Mouse (Mus musculus): ENCODE measurements at regions not wholly inside any gene's neighbourhood (a gene's known extent, or its start where the extent isn't known, plus 50 kb on each side); places are given as distances from the start of the nearest gene placed in this dataset.

- H3K36me3 ChIP-seq (ENCODE audit: poor library complexity, severe bottlenecking), result no peaks in the 10 kb centered on the region
- no peak overlapping the region for H3K9ac ChIP-seq
- H3K9me3 ChIP-seq (replicated peaks), result no peaks in the 10 kb centered on the region
- ATAC-seq, result no peak
- no peak overlapping the region for H3K4me3 ChIP-seq
- H3K27ac ChIP-seq, result no peak overlapping the region
- 91% methylated on average over 3 of the region's 3 CpGs for WGBS
- H3K27me3 ChIP-seq, result no peaks in the 10 kb centered on the region
- no peaks in the 10 kb centered on the region for H3K4me1 ChIP-seq
- no peak overlapping the region for H3K4me2 ChIP-seq
Measured at GRCm38 (mm10) chr11:89200458-89200857, 101.7 kb downstream of the Nog start.

GRCm38 (mm10) chr11:89192815-89193214 lies 109.3 kb downstream of the Nog start:
- H3K4me2 ChIP-seq, result no peak overlapping the region
- no peaks in the 10 kb centered on the region for H3K9me3 ChIP-seq (replicated peaks)
- WGBS, result 69% methylated on average over 3 of the region's 3 CpGs
- H3K9ac ChIP-seq, result no peak overlapping the region
- H3K27ac ChIP-seq, result no peak overlapping the region
- no peak overlapping the region for H3K4me3 ChIP-seq
- no peak for ATAC-seq
- 0 out of 2 replicates have a peak, but pooled peaks cover under 1% of the 10 kb centered on the region for H3K4me1 ChIP-seq
- H3K36me3 ChIP-seq (ENCODE audit: poor library complexity, severe bottlenecking), result no peaks in the 10 kb centered on the region
- H3K27me3 ChIP-seq, result no peaks in the 10 kb centered on the region

- WGBS, result 6% methylated on average over 26 of the region's 26 CpGs
- peak; percentile 81 for ATAC-seq
- Histone ChIP-seq H3K27ac (no peak overlapping the region), H3K4me1 (peaks cover 30% of the 10 kb centered on the region), H3K9ac (no peak overlapping the region), H3K4me3 (peak overlapping the region; percentile 8; the same call in 1 of the 2 replicates), H3K27me3 (no peaks in the 10 kb centered on the region), H3K36me3 (ENCODE audit: poor library complexity, severe bottlenecking) (no peaks in the 10 kb centered on the region), H3K9me3 (replicated peaks) (no peaks in the 10 kb centered on the region), H3K4me2 (peak overlapping the region; percentile 43)
Measured at GRCm38 (mm10) chr11:89186911-89187621, 113.4 kb downstream of the Gm525 start.

GRCm38 (mm10) chr11:89185862-89186261 lies 112.2 kb downstream of the Gm525 start:
- no peak for ATAC-seq
- Histone ChIP-seq H3K9ac (no peak overlapping the region), H3K4me1 (peaks cover 30% of the 10 kb centered on the region), H3K27ac (no peak overlapping the region; the same call in 1 of the 2 replicates), H3K4me2 (no peak overlapping the region), H3K27me3 (no peaks in the 10 kb centered on the region), H3K36me3 (ENCODE audit: poor library complexity, severe bottlenecking) (no peaks in the 10 kb centered on the region), H3K9me3 (replicated peaks) (no peaks in the 10 kb centered on the region), H3K4me3 (no peak overlapping the region)
- WGBS, result 37% methylated on average over 6 of the region's 6 CpGs

- no peak overlapping the region for H3K4me2 ChIP-seq
- peaks cover 17% of the 10 kb centered on the region for H3K4me1 ChIP-seq
- no peak overlapping the region for H3K9ac ChIP-seq
- H3K4me3 ChIP-seq, result no peak overlapping the region
- WGBS, result 83% methylated on average over 5 of the region's 5 CpGs
- H3K27ac ChIP-seq, result no peak overlapping the region
- no peaks in the 10 kb centered on the region for H3K36me3 ChIP-seq (ENCODE audit: poor library complexity, severe bottlenecking)
- ATAC-seq, result no peak
- H3K9me3 ChIP-seq (replicated peaks), result no peaks in the 10 kb centered on the region
- H3K27me3 ChIP-seq, result no peaks in the 10 kb centered on the region
Measured at GRCm38 (mm10) chr11:89181471-89181870, 107.8 kb downstream of the Gm525 start.

GRCm38 (mm10) chr11:89178436-89178835 lies 104.8 kb downstream of the Gm525 start:
- no peaks in the 10 kb centered on the region for H3K27me3 ChIP-seq

GRCm38 (mm10) chr11:89175511-89175910 lies 101.9 kb downstream of the Gm525 start:
- no peaks in the 10 kb centered on the region for H3K9me3 ChIP-seq (replicated peaks)
- no peaks in the 10 kb centered on the region for H3K27me3 ChIP-seq
- no peak for ATAC-seq
- H3K9ac ChIP-seq, result no peak overlapping the region
- H3K36me3 ChIP-seq (ENCODE audit: poor library complexity, severe bottlenecking), result no peaks in the 10 kb centered on the region
- H3K4me1 ChIP-seq, result peaks cover 8% of the 10 kb centered on the region
- 20% methylated on average over 9 of the region's 9 CpGs for WGBS
- peak overlapping the region; percentile 25; the same call in 1 of the 2 replicates for H3K4me2 ChIP-seq
- no peak overlapping the region for H3K4me3 ChIP-seq
- no peak overlapping the region for H3K27ac ChIP-seq

More at GRCm38 (mm10) chr11:89178436-89178835, 104.8 kb downstream of the Gm525 start:
- Histone ChIP-seq H3K36me3 (ENCODE audit: poor library complexity, severe bottlenecking) (no peaks in the 10 kb centered on the region), H3K27ac (no peak overlapping the region), H3K9me3 (replicated peaks) (no peaks in the 10 kb centered on the region), H3K4me2 (no peak overlapping the region), H3K4me1 (peaks cover 8% of the 10 kb centered on the region), H3K9ac (no peak overlapping the region), H3K4me3 (no peak overlapping the region)
- WGBS, result 94% methylated on average over 7 of the region's 7 CpGs
- no peak for ATAC-seq

GRCm38 (mm10) chr11:89174967-89175366 lies 101.3 kb downstream of the Gm525 start:
- Histone ChIP-seq H3K27me3 (no peaks in the 10 kb centered on the region), H3K36me3 (ENCODE audit: poor library complexity, severe bottlenecking) (no peaks in the 10 kb centered on the region), H3K9me3 (replicated peaks) (no peaks in the 10 kb centered on the region), H3K4me3 (no peak overlapping the region), H3K27ac (no peak overlapping the region), H3K4me1 (peaks cover 8% of the 10 kb centered on the region), H3K4me2 (no peak overlapping the region), H3K9ac (no peak overlapping the region)
- ATAC-seq, result no peak
- WGBS, result 47% methylated on average over 6 of the region's 6 CpGs

- 14% methylated on average over 6 of the region's 6 CpGs for WGBS
- peak; percentile 61 for ATAC-seq
- Histone ChIP-seq H3K4me1 (no peaks in the 10 kb centered on the region), H3K9me3 (replicated peaks) (no peaks in the 10 kb centered on the region), H3K4me2 (no peak overlapping the region), H3K4me3 (no peak overlapping the region), H3K36me3 (ENCODE audit: poor library complexity, severe bottlenecking) (no peaks in the 10 kb centered on the region), H3K27ac (no peak overlapping the region), H3K9ac (no peak overlapping the region), H3K27me3 (0 out of 2 replicates have a peak, but pooled peaks cover 7% of the 10 kb centered on the region)
Measured at GRCm38 (mm10) chr11:89165278-89165677, 91.6 kb downstream of the Gm525 start.

- H3K9ac ChIP-seq, result no peak overlapping the region
- no peak overlapping the region for H3K4me3 ChIP-seq
- H3K4me1 ChIP-seq, result no peaks in the 10 kb centered on the region
- no peaks in the 10 kb centered on the region for H3K9me3 ChIP-seq (replicated peaks)
- ATAC-seq, result no peak
- no peak overlapping the region for H3K4me2 ChIP-seq
- no peaks in the 10 kb centered on the region for H3K36me3 ChIP-seq (ENCODE audit: poor library complexity, severe bottlenecking)
- no peaks in the 10 kb centered on the region for H3K27me3 ChIP-seq
- WGBS, result 83% methylated on average over 13 of the region's 13 CpGs
- no peak overlapping the region for H3K27ac ChIP-seq
Measured at GRCm38 (mm10) chr11:89153466-89154406, 80.1 kb downstream of the Gm525 start.

GRCm38 (mm10) chr11:89147990-89148389 lies 74.3 kb downstream of the Gm525 start:
- ATAC-seq, result no peak
- 91% methylated on average over 8 of the region's 8 CpGs for WGBS
- no peak overlapping the region for H3K4me3 ChIP-seq
- H3K9ac ChIP-seq, result no peak overlapping the region
- no peaks in the 10 kb centered on the region for H3K4me1 ChIP-seq
- no peak overlapping the region for H3K27ac ChIP-seq
- H3K9me3 ChIP-seq (replicated peaks), result no peaks in the 10 kb centered on the region
- no peak overlapping the region for H3K4me2 ChIP-seq
- no peaks in the 10 kb centered on the region for H3K36me3 ChIP-seq (ENCODE audit: poor library complexity, severe bottlenecking)
- H3K27me3 ChIP-seq, result no peaks in the 10 kb centered on the region

- no peak for ATAC-seq
- Histone ChIP-seq H3K4me3 (no peak overlapping the region), H3K36me3 (ENCODE audit: poor library complexity, severe bottlenecking) (no peaks in the 10 kb centered on the region), H3K9me3 (replicated peaks) (peaks cover 4% of the 10 kb centered on the region; the same call in 1 of the 2 replicates), H3K27ac (no peak overlapping the region), H3K9ac (no peak overlapping the region), H3K27me3 (no peaks in the 10 kb centered on the region), H3K4me2 (no peak overlapping the region), H3K4me1 (no peaks in the 10 kb centered on the region)
- 73% methylated on average over 19 of the region's 19 CpGs for WGBS
Measured at GRCm38 (mm10) chr11:89145281-89145945, 71.8 kb downstream of the Gm525 start.

All from forebrain, embryonic 13.5 days (tissue).